Mouse (Mus musculus) right cerebral cortex, postnatal 14 days (tissue): ENCODE data around the gene Gm4553.
A peak's percentile ranks its signal among the peaks of the same experiment; 100 is the strongest.
"Not testable (repeated sequence)": the region's sequence is repeated elsewhere in the genome, so short reads cannot be mapped to it uniquely, and the experiment has no call there.

Experiments
- DNase-seq: peaks from one replicate; pipeline ENCODE4 v3.0.0; 2022

The Gm4553 gene

GRCm38 (mm10) chr7:142134206-142134995, 31.1 kb downstream of the Gm4553 start:
- DNase-seq, result peak; percentile 45

- DNase-seq, result no peak
Observed at GRCm38 (mm10) chr7:142128843-142129242, 36.7 kb downstream of the Gm4553 start.

GRCm38 (mm10) chr7:142120629-142121028, 44.9 kb downstream of the Gm4553 start, which contains the start of gene Gm45618:
Gm45618 (minus strand) TSS chr7:142120729.
- DNase-seq, result not testable (repeated sequence)

GRCm38 (mm10) chr7:142119632-142120031, 45.9 kb downstream of the Gm4553 start:
- DNase-seq, result peak; percentile 32
